Mouse (Mus musculus) effector memory CD4-positive, alpha-beta T cell, adult 7 months (primary cell): Measurements from ENCODE around the gene Arcn1. TPM values are rescaled to one million over a fixed set of nuclear protein-coding genes. Genes with fewer than 3 reads are reported as not detected.

ENCODE experiments used
- polyA plus RNA-seq: library from polyadenylated mRNA; unstranded; fragments of 100-300 nt; shearing (Covaris generic); gene quantifications from one replicate; pipeline ENCODE4 v1.2.1, GENCODE M21; 2017

The Arcn1 gene
- 144 TPM for polyA plus RNA-seq

GRCm38 (mm10) chr9:44767101-44768028, at the start of gene Arcn1, which contains the start of gene Ift46:
Gene Arcn1, minus strand, starts transcription at chr9:44767845.
Gene Ift46, plus strand, starts transcription at chr9:44767908.

GRCm38 (mm10) chr9:44802808-44803450, 35.3 kb upstream of the Arcn1 start, which contains the start of gene Ttc36:
Gene Ttc36, minus strand, starts transcription at chr9:44803072.

DNA sequence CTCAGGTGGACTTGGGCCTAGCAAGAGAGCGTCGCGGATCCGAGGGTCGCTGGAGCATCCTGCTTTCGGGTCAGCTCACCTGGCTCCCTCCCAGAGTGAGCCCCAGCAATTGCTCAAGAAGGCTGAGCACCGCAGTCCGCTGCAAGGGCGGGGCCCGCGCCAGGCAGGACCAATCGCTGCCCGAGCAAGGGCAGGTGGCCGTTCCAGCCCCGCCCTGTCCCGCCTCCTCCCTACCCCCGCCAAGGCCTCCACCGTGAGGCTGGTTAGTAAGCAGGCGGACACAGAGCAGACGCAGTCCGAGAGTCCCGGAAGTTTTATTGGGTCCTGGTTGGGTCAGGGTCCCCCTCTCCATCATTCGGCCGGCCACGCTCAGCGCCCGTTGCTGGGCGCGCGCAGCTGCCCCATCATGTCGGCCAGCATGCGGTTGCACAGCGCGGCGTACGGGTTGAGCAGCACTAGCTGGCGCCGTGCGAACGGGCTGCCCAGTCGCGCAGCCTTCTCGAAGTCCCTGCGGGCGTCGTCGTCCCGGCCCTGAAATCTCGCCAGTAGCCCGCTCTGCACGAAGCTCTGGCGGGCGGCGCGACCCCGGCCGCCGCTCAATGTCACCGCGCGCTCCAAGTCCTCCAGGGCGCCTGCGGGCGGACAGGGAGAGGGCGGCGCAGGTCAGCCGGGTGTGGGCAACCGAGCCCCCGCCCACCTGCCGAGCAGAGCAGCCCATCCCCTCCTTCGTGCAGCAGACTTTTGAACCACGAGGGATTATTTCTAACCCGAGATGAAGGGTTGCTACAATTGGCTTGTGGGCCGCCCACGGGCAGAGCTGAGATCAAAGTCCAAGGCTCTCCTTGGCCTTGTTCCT, 31.7 kb upstream of the Arcn1 start, which contains the start of gene Tmem25:
Gene Tmem25, minus strand, starts transcription at position 206 of the 856 bp plus-strand sequence.

GRCm38 (mm10) chr9:44734524-44735494, 32.8 kb downstream of the Arcn1 start, which contains the start of gene Phldb1:
Gene Phldb1, minus strand, starts transcription at chr9:44735198.

Other genes starting within 250 kb of the Arcn1 start
- 257 TPM for gene Cxcr5, start 206.0 kb downstream of the Arcn1 start, polyA plus RNA-seq
- gene Ddx6, start 163.0 kb downstream of the Arcn1 start, polyA plus RNA-seq: 62.2 TPM
- not detected for gene Treh, start 94.6 kb downstream of the Arcn1 start, polyA plus RNA-seq
- 1.6 TPM for gene Phldb1, start 32.6 kb downstream of the Arcn1 start, polyA plus RNA-seq
- 19.4 TPM for gene Ift46, start 63 bp upstream of the Arcn1 start, polyA plus RNA-seq
- gene Tmem25, start 31.5 kb upstream of the Arcn1 start, polyA plus RNA-seq: not detected
- not detected for gene Ttc36, start 35.2 kb upstream of the Arcn1 start, polyA plus RNA-seq
- gene Kmt2a, start 113.5 kb upstream of the Arcn1 start, polyA plus RNA-seq: 63.2 TPM
- gene Atp5l, start 152.9 kb upstream of the Arcn1 start, polyA plus RNA-seq: 258 TPM
- 37.5 TPM for gene Ube4a, start 197.8 kb upstream of the Arcn1 start, polyA plus RNA-seq
- 696 TPM for gene Cd3g, start 212.6 kb upstream of the Arcn1 start, polyA plus RNA-seq
- gene Cd3d, start 213.9 kb upstream of the Arcn1 start, polyA plus RNA-seq: 496 TPM
- 852 TPM for gene Cd3e, start 241.8 kb upstream of the Arcn1 start, polyA plus RNA-seq